Mouse (Mus musculus) hematopoietic stem cell, adult 5-6 weeks (primary cell): Measurements from ENCODE around the gene Acvr1c. TPM values are rescaled to one million over a fixed set of nuclear protein-coding genes. Genes with fewer than 3 reads are reported as not detected.

Experiments
- ATAC-seq, 2 experiments: fragments of 125-278 bp in 1 of 2; replicated peaks in 1 of 2; 2 replicates each; pipeline ENCODE4 v1.8.0; 2016 to 2017; ENCODE audit warnings: inconsistent platforms in 2 of 2, mild to moderate bottlenecking in 2 of 2, moderate number of reproducible peaks in 2 of 2, low read depth in 1 of 2, moderate TSS enrichment in 1 of 2; ENCODE audit not compliant: low FRiP score in 2 of 2, poor library complexity in 2 of 2, severe bottlenecking in 2 of 2, insufficient read depth in 1 of 2, low TSS enrichment in 1 of 2
- total RNA-seq: library from RNA; stranded (forward); fragments of 172-1452, 232-1000 nt; gene quantifications from 2 replicates; pipeline ENCODE4 v1.2.3, GENCODE M21; 2017

Gene Acvr1c
- total RNA-seq, 1 experiment from 2014 or later, result not detected

- no peak for ATAC-seq
Observed at GRCm38 (mm10) chr2:58309695-58310094, 48.0 kb downstream of the Acvr1c start.

GRCm38 (mm10) chr2:58304450-58304849, 53.2 kb downstream of the Acvr1c start:
- no peak for ATAC-seq

GRCm38 (mm10) chr2:58289759-58290431, 67.8 kb downstream of the Acvr1c start:
- ATAC-seq, result no peak

GRCm38 (mm10) chr2:58289331-58289730, 68.4 kb downstream of the Acvr1c start:
- ATAC-seq, result no peak

GRCm38 (mm10) chr2:58282259-58282910, 75.3 kb downstream of the Acvr1c start:
- ATAC-seq, result peak; percentile 90 to 96

- ATAC-seq, result peak in 1 of 2 experiments; percentile 7; a peak in 2 of 4 replicates
Observed at GRCm38 (mm10) chr2:58281046-58281445, 76.6 kb downstream of the Acvr1c start.

- no peak for ATAC-seq
Observed at GRCm38 (mm10) chr2:58279163-58279562, 78.5 kb downstream of the Acvr1c start.

- no peak for ATAC-seq
Observed at GRCm38 (mm10) chr2:58276454-58276853, 81.2 kb downstream of the Acvr1c start.

GRCm38 (mm10) chr2:58240639-58241038, 117.1 kb downstream of the Acvr1c start:
- no peak for ATAC-seq

- ATAC-seq, result no peak
Observed at GRCm38 (mm10) chr2:58237487-58237886, 120.2 kb downstream of the Acvr1c start.

Other genes starting within 250 kb of the Acvr1c start
- 106 and 114 TPM in 2 replicates for gene Cytip, start 162.4 kb downstream of the Acvr1c start, total RNA-seq
- not detected in 2 replicates for gene Gm17409, start 112.2 kb upstream of the Acvr1c start, total RNA-seq
- 1.0 and 1.8 TPM in 2 replicates for gene Acvr1, start 209.3 kb upstream of the Acvr1c start, total RNA-seq
- 1.6 TPM in 1 of 2 replicates, not detected in the other for gene Upp2, start 209.4 kb upstream of the Acvr1c start, total RNA-seq